Mouse (Mus musculus) CH12.LX (cell line): ENCODE results near the gene Gm10142. TPM values are rescaled to one million over a fixed set of nuclear protein-coding genes. Genes with fewer than 3 reads are reported as not detected.
"Not testable (repeated sequence)": the region's sequence is repeated elsewhere in the genome, so short reads cannot be mapped to it uniquely, and the experiment has no call there.

Experiments
- DNase-seq: peaks from one replicate; pipeline ENCODE4 v3.0.0-alpha.2; 2013; ENCODE audit errors: extremely low read depth
- H3K27ac ChIP-seq: 2 replicates; pipeline ENCODE4 v1.5.1; 2012; ENCODE audit warnings: low read depth, mild to moderate bottlenecking, control low read depth, moderate library complexity; ENCODE audit not compliant: insufficient read depth
- H3K27me3 ChIP-seq: replicated peaks from 2 replicates; pipeline ENCODE3; 2012; ENCODE audit warnings: inconsistent platforms
- H3K36me3 ChIP-seq, 2 experiments: replicated peaks in 1 of 2; 2 replicates each; pipeline versions ENCODE3 to v1.6.1; 2012; ENCODE audit warnings: inconsistent platforms in 1 of 2, low read length in 1 of 2, mild to moderate bottlenecking in 1 of 2, mixed read lengths in 1 of 2, moderate library complexity in 1 of 2; ENCODE audit not compliant: control insufficient read depth in 1 of 2, insufficient read depth in 1 of 2
- H3K4me1 ChIP-seq, 2 experiments: 2 replicates each; pipeline ENCODE4 v1.6.1; 2012; ENCODE audit warnings: inconsistent platforms in 1 of 2, moderate library complexity in 1 of 2; ENCODE audit not compliant: insufficient read depth in 2 of 2, control insufficient read depth in 1 of 2
- H3K4me2 ChIP-seq: 2 replicates; pipeline ENCODE4 v1.6.1; 2012; ENCODE audit warnings: low read depth, mild to moderate bottlenecking, control low read depth; ENCODE audit not compliant: poor library complexity, insufficient read depth, severe bottlenecking
- H3K4me3 ChIP-seq, 3 experiments: fragments of 150-350 bp in 1 of 3; sonication (generic) in 1 of 3; replicated peaks in 1 of 3; 2 replicates each; pipeline versions ENCODE3 to v1.5.1; 2011 to 2012; ENCODE audit warnings: low read depth in 2 of 3, low read length in 2 of 3, mild to moderate bottlenecking in 2 of 3, moderate library complexity in 2 of 3, control low read depth in 1 of 3, improper control_type of control experiment in 1 of 3, inconsistent platforms in 1 of 3, mixed read lengths in 1 of 3; ENCODE audit not compliant: poor library complexity in 1 of 3
- H3K79me2 ChIP-seq: replicated peaks from 2 replicates; pipeline ENCODE4 v1.6.1; 2012; ENCODE audit warnings: mild to moderate bottlenecking, moderate library complexity; ENCODE audit not compliant: control insufficient read depth, poor library complexity, insufficient read depth, severe bottlenecking; ENCODE audit errors: extremely low read depth
- H3K9ac ChIP-seq: 2 replicates; pipeline ENCODE4 v1.6.1; 2012; ENCODE audit warnings: low read depth, mild to moderate bottlenecking, control low read depth, moderate library complexity; ENCODE audit not compliant: insufficient read depth
- H3K9me3 ChIP-seq: replicated peaks from 2 replicates; pipeline ENCODE3; 2012; ENCODE audit warnings: low read length, inconsistent platforms, mixed read lengths
- CHD1 ChIP-seq: IDR thresholded peaks from 2 replicates; pipeline ENCODE4 v1.6.1; 2012; ENCODE audit warnings: low read depth, low read length, improper control_type of control experiment, inconsistent platforms
- CHD2 ChIP-seq: IDR thresholded peaks from 2 replicates; pipeline ENCODE4 v1.6.1; 2011; ENCODE audit warnings: low read length, improper control_type of control experiment
- CTCF ChIP-seq, 2 experiments: IDR thresholded peaks in 1 of 2; conservative IDR thresholded peaks in 1 of 2; 2 replicates each; pipeline ENCODE4 v1.5.1; 2011 to 2012; ENCODE audit warnings: low read depth in 2 of 2, low read length in 2 of 2, improper control_type of control experiment in 1 of 2, inconsistent platforms in 1 of 2, mild to moderate bottlenecking in 1 of 2, moderate library complexity in 1 of 2
- E2F4 ChIP-seq: IDR thresholded peaks from 2 replicates; pipeline ENCODE4 v1.6.1; 2011; ENCODE audit warnings: low read depth, low read length, improper control_type of control experiment; ENCODE audit not compliant: insufficient replicate concordance
- ELF1 ChIP-seq: IDR thresholded peaks from 2 replicates; pipeline ENCODE4 v1.6.1; 2014; ENCODE audit warnings: low read depth, mild to moderate bottlenecking, inconsistent platforms, low read length, improper control_type of control experiment
- EP300 ChIP-seq: IDR thresholded peaks from 2 replicates; pipeline ENCODE4 v1.6.1; 2011; ENCODE audit warnings: low read length, improper control_type of control experiment
- GABPA ChIP-seq: IDR thresholded peaks from 2 replicates; pipeline ENCODE4 v1.6.1; 2012; ENCODE audit warnings: low read depth, low read length, improper control_type of control experiment, inconsistent platforms; ENCODE audit not compliant: insufficient replicate concordance
- HCFC1 ChIP-seq: IDR thresholded peaks from 2 replicates; pipeline ENCODE4 v1.6.1; 2012; ENCODE audit warnings: low read depth, mild to moderate bottlenecking, inconsistent platforms, low read length, improper control_type of control experiment
- IRF4 ChIP-seq: IDR thresholded peaks from 2 replicates; pipeline ENCODE4 v1.6.1; 2014; ENCODE audit warnings: low read depth, mild to moderate bottlenecking, inconsistent platforms, low read length, improper control_type of control experiment
- JUN ChIP-seq: IDR thresholded peaks from 2 replicates; pipeline ENCODE4 v1.6.1; 2011; ENCODE audit warnings: low read depth, mild to moderate bottlenecking, low read length, improper control_type of control experiment, moderate library complexity; ENCODE audit not compliant: insufficient read depth
- JUND ChIP-seq: conservative IDR thresholded peaks from 2 replicates; pipeline ENCODE4 v1.6.1; 2011; ENCODE audit warnings: low read depth, low read length, improper control_type of control experiment
- MAFK ChIP-seq: IDR thresholded peaks from 2 replicates; pipeline ENCODE4 v1.6.1; 2011; ENCODE audit warnings: low read length, improper control_type of control experiment; ENCODE audit not compliant: insufficient replicate concordance
- MAX ChIP-seq: IDR thresholded peaks from 2 replicates; pipeline ENCODE4 v1.6.1; 2011; ENCODE audit warnings: low read length, improper control_type of control experiment
- MXI1 ChIP-seq: IDR thresholded peaks from 2 replicates; pipeline ENCODE4 v1.6.1; 2011; ENCODE audit warnings: mild to moderate bottlenecking, low read depth, low read length, improper control_type of control experiment
- MYC ChIP-seq: IDR thresholded peaks from 2 replicates; pipeline ENCODE4 v1.6.1; 2011; ENCODE audit warnings: low read depth, mild to moderate bottlenecking, improper control_type of control experiment, low read length
- NRF1 ChIP-seq: IDR thresholded peaks from 2 replicates; pipeline ENCODE4 v1.6.1; 2014; ENCODE audit warnings: low read depth, mild to moderate bottlenecking, inconsistent platforms, low read length, improper control_type of control experiment, moderate library complexity
- POLR2A ChIP-seq: IDR thresholded peaks from 2 replicates; pipeline ENCODE4 v1.6.1; 2011; ENCODE audit warnings: low read depth, mild to moderate bottlenecking, improper control_type of control experiment, low read length
- POLR2AphosphoS2 ChIP-seq: IDR thresholded peaks from 2 replicates; pipeline ENCODE4 v1.6.1; 2011; ENCODE audit warnings: low read depth, low read length, improper control_type of control experiment
- RAD21 ChIP-seq: IDR thresholded peaks from 2 replicates; pipeline ENCODE4 v1.6.1; 2011; ENCODE audit warnings: low read depth, mild to moderate bottlenecking, low read length, improper control_type of control experiment, moderate library complexity
- RCOR1 ChIP-seq: conservative IDR thresholded peaks from 2 replicates; pipeline ENCODE4 v1.6.1; 2012; ENCODE audit warnings: low read depth, mild to moderate bottlenecking, inconsistent platforms, low read length, improper control_type of control experiment
- SMC3 ChIP-seq: IDR thresholded peaks from 2 replicates; pipeline ENCODE4 v1.6.1; 2011; ENCODE audit warnings: low read depth, low read length, improper control_type of control experiment
- TBP ChIP-seq: conservative IDR thresholded peaks from 2 replicates; pipeline ENCODE4 v1.6.1; 2011; ENCODE audit warnings: low read depth, low read length, improper control_type of control experiment
- UBTF ChIP-seq: IDR thresholded peaks from 2 replicates; pipeline ENCODE4 v1.6.1; 2012; ENCODE audit warnings: low read depth, mild to moderate bottlenecking, inconsistent platforms, low read length, improper control_type of control experiment, moderate library complexity
- USF1 ChIP-seq: IDR thresholded peaks from 2 replicates; pipeline ENCODE4 v1.6.1; 2014; ENCODE audit warnings: low read depth, mild to moderate bottlenecking, inconsistent platforms, low read length, improper control_type of control experiment
- USF2 ChIP-seq: conservative IDR thresholded peaks from 2 replicates; pipeline ENCODE4 v1.6.1; 2011; ENCODE audit warnings: low read depth, low read length, improper control_type of control experiment
- ZC3H11A ChIP-seq: IDR thresholded peaks from 2 replicates; pipeline ENCODE4 v1.6.1; 2012; ENCODE audit warnings: low read depth, mild to moderate bottlenecking, inconsistent platforms, low read length, improper control_type of control experiment
- ZMIZ1 ChIP-seq: IDR thresholded peaks from 2 replicates; pipeline ENCODE4 v1.6.1; 2012; ENCODE audit warnings: low read depth, mild to moderate bottlenecking, inconsistent platforms, low read length, improper control_type of control experiment
- ZNF384 ChIP-seq: IDR thresholded peaks from 2 replicates; pipeline ENCODE4 v1.6.1; 2012; ENCODE audit warnings: low read depth, low read length, improper control_type of control experiment, inconsistent platforms
- dilution Hi-C: fragments of 300-500 bp; cut with MboI; formaldehyde crosslinking; loops from 2 replicates; pipeline ENCODE4 v1.14.3; 2020; ENCODE audit warnings: low sequenced_read_pairs; ENCODE audit not compliant: extremely low pct_unique_long_range_greater_than_20kb, extremely low pct_ligation_motif_present
- in situ Hi-C: fragments of 300-500 bp; cut with MboI; formaldehyde crosslinking; loops from 3 replicates; pipeline ENCODE4 v1.14.3; 2019; ENCODE audit warnings: low sequenced_read_pairs, low pct_ligation_motif_present, low pct_unique_long_range_greater_than_20kb, mixed read lengths
- polyA plus RNA-seq: library from polyadenylated mRNA; unstranded; fragments of >175 nt; gene quantifications from 2 replicates; pipeline ENCODE4 v1.2.1, GENCODE M21; 2012; ENCODE audit warnings: low read depth; ENCODE audit not compliant: insufficient read length
- total RNA-seq, 2 experiments: library from RNA; depleted of rRNA; stranded (reverse); fragments of 300-350 nt in 1 of 2; fragments of >200 nt in 1 of 2; gene quantifications; 2 replicates each; pipeline ENCODE4 v1.2.3; 2012 to 2014

The Gm10142 gene
- total and polyA plus RNA-seq, 3 experiments = not detected

DNA sequence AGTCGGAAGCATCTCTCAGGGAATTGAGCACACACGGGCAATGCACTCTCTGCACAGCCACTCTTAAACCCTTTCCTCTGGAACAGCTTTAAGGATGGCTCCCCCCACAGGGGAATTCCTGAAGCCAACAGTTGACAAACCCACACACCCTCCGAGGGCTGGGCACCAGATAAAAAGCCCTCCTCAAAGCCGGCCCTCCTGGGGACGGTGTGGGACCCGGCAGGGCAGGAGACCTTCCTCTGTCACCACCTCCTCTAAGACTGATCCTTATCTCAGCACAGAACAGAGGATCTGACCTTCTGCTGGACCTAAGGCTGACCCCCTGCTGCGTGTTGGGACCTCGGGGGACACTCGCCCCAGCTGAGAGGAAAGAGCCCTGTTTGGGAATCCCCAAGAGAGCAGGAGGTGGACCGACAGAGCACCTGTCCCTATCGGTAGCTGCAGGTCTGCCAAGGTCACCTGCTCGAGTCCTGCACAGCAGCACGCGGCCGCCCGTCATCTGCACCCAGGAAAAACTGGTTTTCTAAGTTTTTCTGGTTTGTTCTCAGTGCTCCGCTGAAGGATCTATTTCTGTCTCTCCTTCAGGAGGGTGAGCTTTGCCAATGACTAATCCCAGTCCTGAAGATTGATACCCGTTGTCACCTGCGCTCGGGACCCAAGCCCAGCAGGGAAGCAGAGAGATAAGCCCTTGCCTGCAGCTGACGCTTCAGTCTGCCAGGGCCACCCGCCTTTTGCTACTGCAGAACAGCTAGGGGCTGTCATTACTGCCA, 29.5 kb upstream of the Gm10142 start, which contains the start of gene Tspear:
Tspear (plus strand) TSS at position 675 of the 770 bp plus-strand sequence.
- peaks cover 37% of the 10 kb centered on the region for H3K27me3 ChIP-seq

GRCm38 (mm10) chr10:77687021-77687420, 28.6 kb upstream of the Gm10142 start:
- TF ChIP-seq ZMIZ1 (no peak), JUND (no peak), MAX (no peak), JUN (no peak), POLR2AphosphoS2 (no peak), MXI1 (no peak), CHD2 (no peak), RAD21 (no peak), HCFC1 (no peak), UBTF (no peak), TBP (no peak), CTCF (conservative IDR thresholded peaks at IDR 0.05 in 1 of 2, IDR thresholded peaks at IDR 0.05 in 1 of 2; ENCODE audit: low read depth in 2 of 2, low read length in 2 of 2) (no peak), USF1 (no peak), GABPA (no peak), E2F4 (no peak), CHD1 (no peak), ZNF384 (no peak), MYC (no peak)
- TF ChIP-seq, all 38 proteins: peak for 0
- dilution Hi-C loops = no loop called here
- H3K36me3 ChIP-seq = no peaks in the 10 kb centered on the region
- DNase-seq = no peak
- no peak overlapping the region for H3K27ac ChIP-seq
- no peak overlapping the region for H3K4me2 ChIP-seq
- H3K9ac ChIP-seq = no peak overlapping the region
- H3K79me2 ChIP-seq = no peaks in the 10 kb centered on the region
- no peaks in the 10 kb centered on the region for H3K9me3 ChIP-seq
- peaks cover 47% of the 10 kb centered on the region for H3K27me3 ChIP-seq
- H3K4me3 ChIP-seq = no peak overlapping the region
- H3K4me1 ChIP-seq = peaks cover 5 to 39% of the 10 kb centered on the region in 2 experiments
- in situ Hi-C loops = no loop called here

More for the DNA sequence above, 29.5 kb upstream of the Gm10142 start, which contains the start of gene Tspear:
- in situ Hi-C loops (no loop called here), dilution Hi-C loops (no loop called here)
- Histone ChIP-seq H3K36me3 (no peaks in the 10 kb centered on the region), H3K4me1 (peaks cover 5 to 42% of the 10 kb centered on the region in 2 experiments), H3K79me2 (no peaks in the 10 kb centered on the region), H3K4me3 (no peak within 1 kb of the TSS), H3K4me2 (no peak within 1 kb of the TSS), H3K9me3 (no peaks in the 10 kb centered on the region), H3K9ac (no peak within 1 kb of the TSS), H3K27ac (no peak within 1 kb of the TSS)
- no peak for DNase-seq
- TF ChIP-seq GABPA (no peak), JUN (no peak), CHD1 (no peak), RAD21 (no peak), ELF1 (no peak), SMC3 (no peak), ZC3H11A (no peak), POLR2A (no peak), NRF1 (no peak), RCOR1 (no peak), EP300 (no peak), MAFK (no peak), IRF4 (no peak), USF2 (no peak), UBTF (no peak)

DNA sequence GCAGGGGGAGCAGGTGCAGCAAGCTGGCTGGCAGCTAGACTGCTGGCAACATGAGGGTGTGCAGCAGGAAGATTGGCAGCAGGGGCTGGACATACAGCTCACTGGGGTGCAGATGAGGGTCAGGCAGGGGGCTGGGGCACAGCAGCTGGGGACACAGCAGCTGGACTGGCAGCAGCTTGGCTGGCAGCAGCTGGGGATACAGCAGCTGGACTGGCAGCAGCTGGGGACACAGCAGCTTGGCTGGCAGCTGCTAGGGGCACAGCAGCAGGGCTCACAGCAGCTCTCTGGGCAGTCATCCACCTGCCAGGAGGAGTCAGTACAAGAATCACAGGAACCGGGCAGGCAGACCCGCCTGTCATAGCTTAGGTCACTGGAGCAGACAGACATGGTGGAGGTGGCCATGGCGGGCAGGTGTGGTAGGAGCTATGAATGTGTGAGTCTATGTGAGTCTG, 25.2 kb upstream of the Gm10142 start, which contains the start of gene Gm19402:
Gm19402 (minus strand) TSS at position 402 of the 452 bp plus-strand sequence.
- dilution Hi-C loops, H3K9ac ChIP-seq: not testable (repeated sequence)
- H3K27me3 ChIP-seq = peaks cover 55% of the 10 kb centered on the region

More for the DNA sequence above, 25.2 kb upstream of the Gm10142 start, which contains the start of gene Gm19402:
- H3K4me2 ChIP-seq, H3K36me3 ChIP-seq, H3K79me2 ChIP-seq, in situ Hi-C loops, DNase-seq, H3K9me3 ChIP-seq, H3K27ac ChIP-seq, H3K4me3 ChIP-seq: not testable (repeated sequence)
- H3K4me1 ChIP-seq = peaks cover 3 to 28% of the 10 kb centered on the region in 2 experiments; a peak in 3 of 4 replicates
